Mouse (Mus musculus) limb, embryonic 14.5 days (tissue): ENCODE results near the gene Mga. TPM values are rescaled to one million over a fixed set of nuclear protein-coding genes. Genes with fewer than 3 reads are reported as not detected.

Source experiments
- ATAC-seq: fragments of 200-750 bp; cut with Nextera tagmentation; 2 replicates; pipeline ENCODE4 v1.8.0; 2017; ENCODE audit warnings: low read depth, moderate number of reproducible peaks, moderate TSS enrichment; ENCODE audit not compliant: low FRiP score
- DNase-seq: peaks from one replicate; pipeline ENCODE4 v3.0.0-alpha.2; 2015; ENCODE audit warnings: low spot score
- H3K27ac ChIP-seq: fragments of 300-500 bp; sonication (generic); replicated peaks from 2 replicates; pipeline ENCODE4 v1.5.1; 2014; ENCODE audit warnings: low read depth, mild to moderate bottlenecking, low read length, moderate library complexity, mixed read lengths
- H3K27me3 ChIP-seq: fragments of 300-500 bp; sonication (generic); 2 replicates; pipeline ENCODE4 v1.6.1; 2014; ENCODE audit warnings: low read length, mixed read lengths; ENCODE audit not compliant: control insufficient read depth, insufficient read depth
- H3K36me3 ChIP-seq: fragments of 300-500 bp; sonication (generic); 2 replicates; pipeline ENCODE4 v1.6.1; 2014; ENCODE audit warnings: mild to moderate bottlenecking, low read length, moderate library complexity, mixed read lengths; ENCODE audit not compliant: control insufficient read depth, insufficient read depth
- H3K4me1 ChIP-seq: fragments of 300-500 bp; sonication (generic); 2 replicates; pipeline ENCODE4 v1.6.1; 2014; ENCODE audit warnings: antibody characterized with exemption, low read length, mixed read lengths; ENCODE audit not compliant: control insufficient read depth, insufficient read depth
- H3K4me2 ChIP-seq: fragments of 300-500 bp; sonication (generic); replicated peaks from 2 replicates; pipeline ENCODE4 v1.6.1; 2014; ENCODE audit warnings: low read depth, mild to moderate bottlenecking, low read length, moderate library complexity; ENCODE audit not compliant: severe bottlenecking
- H3K4me3 ChIP-seq: fragments of 300-500 bp; sonication (generic); replicated peaks from 2 replicates; pipeline ENCODE4 v1.5.1; 2014; ENCODE audit warnings: low read length
- H3K9ac ChIP-seq: fragments of 300-500 bp; sonication (generic); 2 replicates; pipeline ENCODE4 v1.6.1; 2014; ENCODE audit warnings: mild to moderate bottlenecking, low read depth, low read length, moderate library complexity; ENCODE audit not compliant: severe bottlenecking
- H3K9me3 ChIP-seq: fragments of 300-500 bp; sonication (generic); 2 replicates; pipeline ENCODE4 v1.6.1; 2016; ENCODE audit warnings: low read length; ENCODE audit not compliant: control insufficient read depth
- POLR2A ChIP-seq: fragments of 200-500 bp; IDR thresholded peaks from 2 replicates; pipeline ENCODE4 v1.8.0; 2012; ENCODE audit warnings: inconsistent platforms, mild to moderate bottlenecking, moderate library complexity, borderline replicate concordance; ENCODE audit not compliant: insufficient read depth, insufficient read length; ENCODE audit errors: extremely low read depth
- WGBS: fragments of 180-500 bp; shearing (Covaris S2); extraction: QIAGEN DNeasy Blood & Tissue Kit; methylation state at CpG from one replicate; pipeline ENCODE4 v1.1.7; 2014; 5-methylcytosine and 5-hydroxymethylcytosine counted together
- polyA plus RNA-seq, 2 experiments: library from polyadenylated mRNA; depleted of rRNA in 1 of 2; stranded (reverse) in 1 of 2; unstranded in 1 of 2; fragments of >200 nt; fragmentation: Nextera tagmentation in 1 of 2; extraction: Ambion mirVana in 1 of 2; gene quantifications; 2 replicates each; pipeline versions ENCODE4 v1.2.1 to v1.2.3; 2012 to 2014

Mga gene
- polyA plus RNA-seq, 2 experiments = 27.3 to 38.4 TPM

GRCm38 (mm10) chr2:119994839-119995238 lies 97.8 kb downstream of the Mga start:
- H3K4me2 ChIP-seq = no peak overlapping the region
- H3K9me3 ChIP-seq = no peaks in the 10 kb centered on the region
- H3K27me3 ChIP-seq = no peaks in the 10 kb centered on the region
- no peak for DNase-seq
- H3K4me1 ChIP-seq = peaks cover 24% of the 10 kb centered on the region
- H3K27ac ChIP-seq = peak overlapping the region; percentile 87
- no peak for TF ChIP-seq POLR2A
- WGBS = 89% methylated on average over 6 of the region's 6 CpGs
- no peak for ATAC-seq
- peaks cover 13% of the 10 kb centered on the region for H3K36me3 ChIP-seq
- no peak overlapping the region for H3K4me3 ChIP-seq
- H3K9ac ChIP-seq = no peak overlapping the region

- H3K4me3 ChIP-seq = no peak overlapping the region
- H3K27me3 ChIP-seq = no peaks in the 10 kb centered on the region
- WGBS = 18% methylated on average over 9 of the region's 9 CpGs
- 0 out of 2 replicates have a peak overlapping the region, but pooled peaks have one; percentile 6 for H3K9ac ChIP-seq
- H3K4me1 ChIP-seq = peaks cover 24% of the 10 kb centered on the region
- peak; percentile 82 for DNase-seq
- H3K9me3 ChIP-seq = no peaks in the 10 kb centered on the region
- peak; percentile 82 for ATAC-seq
- 0 out of 2 replicates have a peak overlapping the region, but pooled peaks have one; percentile 6 for H3K4me2 ChIP-seq
- peak overlapping the region; percentile 87 for H3K27ac ChIP-seq
- H3K36me3 ChIP-seq = peaks cover 16% of the 10 kb centered on the region
- 0 out of 2 replicates have a peak, but pooled peaks have one; percentile 20 for TF ChIP-seq POLR2A
Observed at GRCm38 (mm10) chr2:119995391-119996281, 98.6 kb downstream of the Mga start.

GRCm38 (mm10) chr2:119997354-119997753 lies 100.3 kb downstream of the Mga start:
- no peak for ATAC-seq
- Histone ChIP-seq H3K4me1 (peaks cover 24% of the 10 kb centered on the region), H3K4me3 (no peak overlapping the region), H3K27me3 (no peaks in the 10 kb centered on the region), H3K4me2 (no peak overlapping the region), H3K9me3 (no peaks in the 10 kb centered on the region), H3K9ac (no peak overlapping the region), H3K27ac (no peak overlapping the region; the same call in 1 of the 2 replicates), H3K36me3 (peaks cover 17% of the 10 kb centered on the region)
- DNase-seq = no peak
- WGBS = 85% methylated on average over 4 of the region's 4 CpGs
- no peak for TF ChIP-seq POLR2A

DNA sequence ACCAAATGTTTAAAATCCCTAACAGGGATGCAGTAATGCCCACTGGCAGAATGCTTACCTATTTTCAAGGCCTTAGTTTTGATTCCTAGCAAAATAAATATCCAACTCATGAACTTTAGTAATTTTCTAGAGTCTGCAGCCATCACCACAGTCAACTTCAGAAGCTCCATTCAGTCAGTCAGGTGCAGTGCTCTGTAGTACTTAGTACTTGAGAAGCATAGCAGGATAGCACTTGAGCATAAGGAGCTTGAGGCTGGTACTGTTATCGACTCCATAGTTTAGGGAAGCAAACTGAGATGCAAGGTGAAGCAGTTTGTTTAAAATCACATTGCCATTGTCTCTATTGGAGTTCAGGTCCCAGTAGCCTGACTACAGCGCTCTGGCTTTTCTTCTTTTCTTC lies 102.7 kb downstream of the Mga start:
- Histone ChIP-seq H3K4me2 (no peak overlapping the region), H3K36me3 (peaks cover 17% of the 10 kb centered on the region), H3K9me3 (no peaks in the 10 kb centered on the region), H3K27me3 (no peaks in the 10 kb centered on the region), H3K9ac (no peak overlapping the region), H3K4me3 (no peak overlapping the region), H3K27ac (no peak overlapping the region), H3K4me1 (peaks cover 23% of the 10 kb centered on the region)
- 94% methylated on average over 2 of the region's 2 CpGs for WGBS
- DNase-seq (no peak), ATAC-seq (no peak)
- TF ChIP-seq POLR2A = no peak

GRCm38 (mm10) chr2:120000882-120001584 lies 104.0 kb downstream of the Mga start:
- Histone ChIP-seq H3K36me3 (peaks cover 17% of the 10 kb centered on the region), H3K4me3 (no peak overlapping the region), H3K4me1 (peaks cover 10% of the 10 kb centered on the region), H3K9ac (no peak overlapping the region), H3K4me2 (no peak overlapping the region), H3K9me3 (no peaks in the 10 kb centered on the region), H3K27ac (0 out of 2 replicates have a peak overlapping the region, but pooled peaks have one; percentile 20), H3K27me3 (no peaks in the 10 kb centered on the region)
- ATAC-seq (peak; percentile 74), DNase-seq (peak; percentile 10)
- no peak for TF ChIP-seq POLR2A
- WGBS = 68% methylated on average over 3 of the region's 3 CpGs
